Mouse (Mus musculus): ENCODE measurements around the gene Gm5415. TPM values are rescaled to one million over a fixed set of nuclear protein-coding genes. Genes with fewer than 3 reads are reported as not detected.
"Not testable (repeated sequence)": the region's sequence is repeated elsewhere in the genome, so short reads cannot be mapped to it uniquely, and the experiment has no call there.

The Gm5415 gene
- not detected in 2 replicates for polyA plus RNA-seq (2015; fragmentation: Nextera tagmentation; extraction: Ambion mirVana)

DNA sequence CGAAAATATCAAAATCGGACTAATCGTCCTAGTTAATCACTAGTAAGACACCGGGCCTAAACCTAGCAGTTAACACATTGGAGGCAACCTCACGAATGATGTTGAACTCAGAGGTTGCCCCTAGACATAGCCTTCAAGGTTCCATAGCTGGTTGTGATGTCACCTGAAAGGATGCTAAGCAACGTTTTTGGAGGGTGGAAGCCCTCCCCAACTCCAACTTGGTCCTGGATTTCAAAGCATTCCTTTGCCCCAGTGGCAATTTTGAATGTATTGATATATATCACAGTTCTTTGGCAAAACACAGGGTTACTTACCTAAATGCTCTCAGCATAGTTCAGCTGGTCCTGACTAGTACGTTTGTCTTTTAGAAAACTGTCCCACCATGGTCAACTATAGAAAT lies at the start of gene Gm5415:
TSS of gene Gm5415 (minus strand) at position 101 of the 400 bp plus-strand sequence.
- not testable (repeated sequence) for H3K4me2 ChIP-seq; ATAC-seq (ENCODE audit: borderline replicate concordance, extremely low read depth, low FRiP score, low TSS enrichment); H3K4me3 ChIP-seq; H3K27ac ChIP-seq; H3K4me1 ChIP-seq; H3K27me3 ChIP-seq; H3K9ac ChIP-seq; H3K9me3 ChIP-seq; H3K36me3 ChIP-seq
- WGBS: 66% methylated on average over 2 of the region's 7 CpGs

- no peaks in the 10 kb centered on the region for H3K36me3 ChIP-seq
- WGBS: 97% methylated on average over 2 of the region's 2 CpGs
- no peaks in the 10 kb centered on the region for H3K4me1 ChIP-seq
- H3K27me3 ChIP-seq: no peaks in the 10 kb centered on the region
- no peaks in the 10 kb centered on the region for H3K9me3 ChIP-seq
- no peak overlapping the region for H3K4me2 ChIP-seq
- no peak overlapping the region for H3K9ac ChIP-seq
- H3K27ac ChIP-seq: no peak overlapping the region
- no peak for ATAC-seq (ENCODE audit: borderline replicate concordance, extremely low read depth, low FRiP score, low TSS enrichment)
- no peak overlapping the region for H3K4me3 ChIP-seq
These were observed 21.8 kb upstream of the Gm5415 start for GRCm38 (mm10) chr1:32568901-32569300.

DNA sequence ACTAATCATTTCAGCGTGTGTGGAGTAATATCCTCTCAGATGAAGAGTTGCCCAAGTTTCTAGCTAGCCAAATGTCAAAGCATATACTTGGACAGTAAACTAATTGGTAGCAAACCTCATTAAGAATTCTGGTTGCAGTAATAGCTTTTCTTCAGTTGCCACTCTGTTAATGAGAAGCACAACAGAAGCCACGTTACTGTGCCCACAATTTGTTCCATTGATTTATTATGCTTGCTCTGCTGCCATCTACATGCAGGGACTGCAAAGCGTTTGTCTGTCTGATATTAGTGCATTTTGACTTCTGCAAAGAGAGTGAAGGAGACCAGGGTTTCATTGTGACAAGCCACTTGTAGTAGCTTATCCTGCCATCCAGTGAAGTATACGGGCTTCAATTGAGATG lies 6.8 kb upstream of the Gm5415 start:
- Histone ChIP-seq H3K9ac (no peak overlapping the region), H3K4me2 (no peak overlapping the region), H3K27ac (no peak overlapping the region), H3K4me1 (no peaks in the 10 kb centered on the region), H3K27me3 (no peaks in the 10 kb centered on the region), H3K36me3 (no peaks in the 10 kb centered on the region), H3K4me3 (no peak overlapping the region), H3K9me3 (no peaks in the 10 kb centered on the region)
- no peak for ATAC-seq (ENCODE audit: borderline replicate concordance, extremely low read depth, low FRiP score, low TSS enrichment)
- 52% methylated on average over 4 of the region's 4 CpGs for WGBS

GRCm38 (mm10) chr1:32553459-32553858 lies 6.4 kb upstream of the Gm5415 start:
- Histone ChIP-seq H3K27me3 (no peaks in the 10 kb centered on the region), H3K9ac (no peak overlapping the region), H3K36me3 (no peaks in the 10 kb centered on the region), H3K4me3 (no peak overlapping the region), H3K4me1 (no peaks in the 10 kb centered on the region), H3K4me2 (no peak overlapping the region), H3K27ac (no peak overlapping the region), H3K9me3 (no peaks in the 10 kb centered on the region)
- 76% methylated on average over 3 of the region's 3 CpGs for WGBS
- ATAC-seq (ENCODE audit: borderline replicate concordance, extremely low read depth, low FRiP score, low TSS enrichment): no peak

GRCm38 (mm10) chr1:32503381-32503780 lies 43.7 kb downstream of the Gm5415 start:
- no peak overlapping the region for H3K27ac ChIP-seq
- H3K9me3 ChIP-seq: no peaks in the 10 kb centered on the region
- no peak for ATAC-seq (ENCODE audit: borderline replicate concordance, extremely low read depth, low FRiP score, low TSS enrichment)
- H3K4me1 ChIP-seq: no peaks in the 10 kb centered on the region
- no peak overlapping the region for H3K9ac ChIP-seq
- no peaks in the 10 kb centered on the region for H3K27me3 ChIP-seq
- no peak overlapping the region for H3K4me2 ChIP-seq
- H3K36me3 ChIP-seq: no peaks in the 10 kb centered on the region
- WGBS: 91% methylated on average over 6 of the region's 6 CpGs
- H3K4me3 ChIP-seq: no peak overlapping the region

All from lung, embryonic 15.5 days (tissue).